Mouse (Mus musculus) heart, embryonic 13.5 days (tissue): ENCODE results near the gene Gpr141. TPM values are rescaled to one million over a fixed set of nuclear protein-coding genes. Genes with fewer than 3 reads are reported as not detected.

Experiments
- ATAC-seq: fragments of 200-750 bp; cut with Nextera tagmentation; 2 replicates; pipeline ENCODE4 v1.8.0; 2017; ENCODE audit warnings: moderate TSS enrichment; ENCODE audit not compliant: insufficient number of reproducible peaks, low FRiP score, low TSS enrichment; ENCODE audit errors: extremely low read depth
- H3K27ac ChIP-seq: fragments of 300-500 bp; sonication (generic); replicated peaks from 2 replicates; pipeline ENCODE4 v1.5.1; 2015; ENCODE audit warnings: moderate library complexity, mild to moderate bottlenecking, inconsistent platforms
- H3K27me3 ChIP-seq: fragments of 300-500 bp; sonication (generic); replicated peaks from 2 replicates; pipeline ENCODE4 v1.6.1; 2015; ENCODE audit warnings: mild to moderate bottlenecking, inconsistent platforms
- H3K36me3 ChIP-seq: fragments of 300-500 bp; sonication (generic); 2 replicates; pipeline ENCODE4 v1.6.1; 2015; ENCODE audit warnings: mild to moderate bottlenecking, inconsistent platforms
- H3K4me1 ChIP-seq: fragments of 300-500 bp; sonication (generic); 2 replicates; pipeline ENCODE4 v1.6.1; 2015; ENCODE audit warnings: inconsistent platforms
- H3K4me2 ChIP-seq: fragments of 300-500 bp; sonication (generic); 2 replicates; pipeline ENCODE4 v1.6.1; 2015; ENCODE audit warnings: inconsistent platforms, mild to moderate bottlenecking, moderate library complexity
- H3K4me3 ChIP-seq: fragments of 300-500 bp; sonication (generic); 2 replicates; pipeline ENCODE4 v1.5.1; 2015; ENCODE audit warnings: moderate library complexity, mild to moderate bottlenecking, inconsistent platforms
- H3K9ac ChIP-seq: fragments of 300-500 bp; sonication (generic); 2 replicates; pipeline ENCODE4 v1.6.1; 2015; ENCODE audit warnings: inconsistent platforms, mild to moderate bottlenecking, moderate library complexity
- H3K9me3 ChIP-seq: fragments of 300-500 bp; sonication (generic); 2 replicates; pipeline ENCODE4 v1.6.1; 2016; ENCODE audit warnings: inconsistent platforms
- WGBS: fragments of 180-500 bp; shearing (Covaris S2); methylation state at CpG from one replicate; pipeline ENCODE4 v1.1.7; 2015; ENCODE audit warnings: mixed read lengths; 5-methylcytosine and 5-hydroxymethylcytosine counted together
- polyA plus RNA-seq: library from polyadenylated mRNA; unstranded; fragments of >200 nt; fragmentation: Nextera tagmentation; extraction: Ambion mirVana; gene quantifications from 2 replicates; pipeline ENCODE4 v1.2.1, GENCODE M21; 2015

The Gpr141 gene
- polyA plus RNA-seq, 1 experiment from 2014 or later: 0.05 TPM

GRCm38 (mm10) chr13:19730826-19731225 lies 93.2 kb downstream of the Gpr141 start:
- Histone ChIP-seq H3K27me3 (no peaks in the 10 kb centered on the region), H3K4me3 (no peak overlapping the region), H3K36me3 (no peaks in the 10 kb centered on the region), H3K4me1 (no peaks in the 10 kb centered on the region), H3K9ac (no peak overlapping the region), H3K27ac (no peak overlapping the region), H3K4me2 (no peak overlapping the region), H3K9me3 (no peaks in the 10 kb centered on the region)
- no peak for ATAC-seq
- 44% methylated on average over 2 of the region's 2 CpGs for WGBS

DNA sequence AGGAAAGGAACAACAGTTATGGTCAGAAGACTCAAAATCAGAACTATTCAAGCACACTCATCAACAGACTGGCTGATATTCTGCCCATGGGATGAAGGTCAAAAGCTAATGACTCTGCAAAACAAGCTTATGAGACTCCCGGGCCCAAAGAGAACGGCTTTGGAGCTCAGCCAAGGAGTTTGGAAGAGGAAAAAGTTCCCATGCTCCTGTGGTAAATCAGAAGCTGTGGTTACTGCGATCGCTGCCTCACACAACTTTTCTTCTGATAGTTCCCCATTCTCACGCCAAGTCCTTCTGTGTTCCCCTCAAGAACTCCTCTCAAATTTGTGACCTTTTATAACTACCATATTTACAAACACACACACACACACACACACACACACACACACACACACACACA lies 105.1 kb downstream of the Gpr141 start:
- Histone ChIP-seq H3K9ac (no peak overlapping the region), H3K4me2 (no peak overlapping the region), H3K9me3 (no peaks in the 10 kb centered on the region), H3K27ac (no peak overlapping the region), H3K4me1 (no peaks in the 10 kb centered on the region), H3K27me3 (no peaks in the 10 kb centered on the region), H3K4me3 (no peak overlapping the region), H3K36me3 (no peaks in the 10 kb centered on the region)
- ATAC-seq: no peak
- WGBS: 61% methylated on average over 5 of the region's 5 CpGs

- no peaks in the 10 kb centered on the region for H3K27me3 ChIP-seq
- no peak overlapping the region for H3K4me2 ChIP-seq
- H3K4me1 ChIP-seq: no peaks in the 10 kb centered on the region
- no peak overlapping the region for H3K4me3 ChIP-seq
- 74% methylated on average over 2 of the region's 2 CpGs for WGBS
- no peaks in the 10 kb centered on the region for H3K36me3 ChIP-seq
- no peaks in the 10 kb centered on the region for H3K9me3 ChIP-seq
- no peak for ATAC-seq
- H3K9ac ChIP-seq: no peak overlapping the region
- no peak overlapping the region for H3K27ac ChIP-seq
These were observed 106.9 kb downstream of the Gpr141 start for GRCm38 (mm10) chr13:19717201-19717600.

DNA sequence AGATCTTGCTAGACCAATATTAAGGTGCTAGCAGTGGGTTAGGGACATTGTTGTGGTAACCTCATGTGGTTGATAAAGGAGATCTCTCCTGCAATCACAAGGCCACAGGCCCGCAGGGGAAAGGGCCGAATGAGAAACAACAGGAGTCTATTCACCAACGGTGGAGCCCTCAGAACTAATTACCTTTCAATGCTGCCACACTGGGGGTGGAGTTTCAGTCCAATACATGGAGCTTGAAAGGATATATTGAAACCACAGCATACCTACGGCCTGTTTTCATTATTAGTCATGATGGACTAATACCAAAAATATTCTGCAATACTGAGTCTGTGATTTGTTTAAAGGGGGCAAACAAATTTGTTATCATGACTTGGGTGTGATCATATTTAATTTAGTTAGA lies 120.3 kb downstream of the Gpr141 start:
- Histone ChIP-seq H3K36me3 (no peaks in the 10 kb centered on the region), H3K4me1 (peaks cover 9% of the 10 kb centered on the region; the same call in 1 of the 2 replicates), H3K27me3 (no peaks in the 10 kb centered on the region), H3K27ac (no peak overlapping the region), H3K4me3 (no peak overlapping the region), H3K4me2 (no peak overlapping the region), H3K9me3 (no peaks in the 10 kb centered on the region), H3K9ac (no peak overlapping the region)
- no peak for ATAC-seq
- WGBS: 55% methylated on average over 4 of the region's 4 CpGs

GRCm38 (mm10) chr13:19701443-19702078 lies 122.5 kb downstream of the Gpr141 start:
- H3K9me3 ChIP-seq: no peaks in the 10 kb centered on the region
- peaks cover 5% of the 10 kb centered on the region for H3K27me3 ChIP-seq
- WGBS: 67% methylated on average over 11 of the region's 11 CpGs
- ATAC-seq: no peak
- peaks cover 9% of the 10 kb centered on the region; the same call in 1 of the 2 replicates for H3K4me1 ChIP-seq
- H3K27ac ChIP-seq: no peak overlapping the region
- H3K4me3 ChIP-seq: no peak overlapping the region
- no peaks in the 10 kb centered on the region for H3K36me3 ChIP-seq
- no peak overlapping the region for H3K9ac ChIP-seq
- no peak overlapping the region for H3K4me2 ChIP-seq

DNA sequence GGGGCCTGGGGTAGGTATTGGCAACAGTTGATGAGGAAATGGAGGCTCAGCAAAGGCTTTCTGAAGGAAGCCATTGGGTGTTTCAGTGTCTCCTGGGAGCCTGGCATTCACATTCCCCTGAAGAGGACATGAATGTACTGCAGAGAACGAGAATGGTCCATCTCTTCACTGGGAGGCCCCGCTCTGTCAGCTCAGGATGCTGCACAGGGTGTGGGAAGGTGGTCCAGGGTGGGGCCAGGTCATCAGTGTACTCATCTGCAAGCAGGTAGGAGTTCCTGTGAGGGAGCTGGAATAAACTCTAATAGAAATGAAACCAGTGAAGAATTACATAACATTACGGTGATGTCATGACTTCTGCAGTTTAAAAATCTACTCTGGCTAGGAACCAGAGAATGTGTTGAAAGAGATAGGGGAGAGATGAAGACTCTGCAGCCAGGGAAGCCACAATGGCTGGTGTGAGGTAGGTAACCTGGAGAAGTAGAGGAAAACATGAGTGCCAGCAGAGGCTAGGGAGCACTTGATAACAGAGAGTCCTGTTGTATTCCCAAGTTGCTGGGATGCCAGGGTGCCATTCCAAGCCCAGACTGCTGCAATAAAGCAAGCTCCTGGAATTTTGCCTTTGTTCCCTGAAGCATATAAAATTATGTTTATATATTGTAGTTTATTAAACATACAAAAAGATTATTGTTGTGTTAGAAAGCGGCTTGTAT lies 123.2 kb downstream of the Gpr141 start:
- Histone ChIP-seq H3K27me3 (peaks cover 6% of the 10 kb centered on the region), H3K9me3 (no peaks in the 10 kb centered on the region), H3K27ac (no peak overlapping the region), H3K4me2 (no peak overlapping the region), H3K4me3 (no peak overlapping the region), H3K9ac (no peak overlapping the region), H3K4me1 (peaks cover 9% of the 10 kb centered on the region; the same call in 1 of the 2 replicates), H3K36me3 (no peaks in the 10 kb centered on the region)
- 64% methylated on average over 4 of the region's 4 CpGs for WGBS
- ATAC-seq: no peak

Other genes with a start within 250 kb of the Gpr141 start
- gene Epdr1, start 204.3 kb downstream of the Gpr141 start, polyA plus RNA-seq: 30.5 and 35.5 TPM in 2 replicates
- gene Sfrp4, start 201.2 kb downstream of the Gpr141 start, polyA plus RNA-seq: 0.36 and 0.49 TPM in 2 replicates
- 0.15 and 0.25 TPM in 2 replicates for gene Nme8, start 126.5 kb downstream of the Gpr141 start, polyA plus RNA-seq